Mouse (Mus musculus) spleen, postnatal 4 days (tissue): ENCODE results near the gene Ccdc47.

ENCODE experiments used
- DNase-seq, 2 experiments: peaks; one replicate each; pipeline ENCODE4 v3.0.0; 2022; ENCODE audit warnings: low spot score in 2 of 2

Gene Ccdc47

DNA sequence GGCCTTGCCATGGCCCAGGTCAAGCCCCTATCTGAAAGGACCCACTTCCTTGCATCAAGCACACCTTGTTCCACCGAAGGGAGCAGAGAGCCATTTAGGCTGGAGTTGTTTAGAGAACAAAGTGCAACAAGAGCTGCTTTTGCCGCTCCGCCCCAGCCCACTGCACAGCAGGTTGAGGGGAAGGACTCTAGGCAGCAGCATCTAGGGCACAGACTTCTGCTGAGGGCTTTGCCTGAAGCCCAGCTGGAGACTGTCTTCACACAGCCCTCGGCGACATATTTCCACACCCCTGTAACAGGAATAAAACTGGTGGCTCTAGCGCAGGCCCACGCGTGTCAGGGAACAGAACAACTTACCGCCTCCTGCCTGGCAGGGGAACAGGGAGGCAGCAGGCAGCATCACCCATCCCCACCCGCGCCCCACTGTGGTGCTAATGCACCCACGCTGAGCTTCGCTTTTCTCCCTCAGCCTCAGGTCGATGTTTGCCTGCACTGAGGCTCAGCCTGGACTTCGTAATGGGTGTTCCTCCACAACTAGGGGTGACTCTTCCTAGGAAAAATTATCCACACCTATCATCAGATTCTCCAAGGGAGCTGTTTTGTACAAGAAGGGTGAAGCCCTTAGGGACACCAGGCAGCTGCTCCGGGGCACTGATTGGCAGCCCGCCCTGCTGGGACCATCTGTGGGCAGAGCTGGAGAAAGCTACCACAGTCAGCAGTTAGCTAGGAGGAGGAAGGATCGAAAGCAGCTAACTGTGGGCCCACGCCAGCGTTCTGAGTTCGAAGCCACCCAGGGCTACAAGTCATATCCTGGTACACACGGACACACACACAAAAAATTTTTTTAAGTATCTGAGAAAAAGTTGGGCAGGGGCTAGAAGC, 55.1 kb downstream of the Ccdc47 start, which contains the start of the genes Gm10840 and Limd2:
Gm10840 (plus strand) TSS at position 10 of the 881 bp plus-strand sequence.
Limd2 (minus strand) TSS at position 20 of the 881 bp plus-strand sequence.
- peak; percentile 51 to 82 for DNase-seq

DNA sequence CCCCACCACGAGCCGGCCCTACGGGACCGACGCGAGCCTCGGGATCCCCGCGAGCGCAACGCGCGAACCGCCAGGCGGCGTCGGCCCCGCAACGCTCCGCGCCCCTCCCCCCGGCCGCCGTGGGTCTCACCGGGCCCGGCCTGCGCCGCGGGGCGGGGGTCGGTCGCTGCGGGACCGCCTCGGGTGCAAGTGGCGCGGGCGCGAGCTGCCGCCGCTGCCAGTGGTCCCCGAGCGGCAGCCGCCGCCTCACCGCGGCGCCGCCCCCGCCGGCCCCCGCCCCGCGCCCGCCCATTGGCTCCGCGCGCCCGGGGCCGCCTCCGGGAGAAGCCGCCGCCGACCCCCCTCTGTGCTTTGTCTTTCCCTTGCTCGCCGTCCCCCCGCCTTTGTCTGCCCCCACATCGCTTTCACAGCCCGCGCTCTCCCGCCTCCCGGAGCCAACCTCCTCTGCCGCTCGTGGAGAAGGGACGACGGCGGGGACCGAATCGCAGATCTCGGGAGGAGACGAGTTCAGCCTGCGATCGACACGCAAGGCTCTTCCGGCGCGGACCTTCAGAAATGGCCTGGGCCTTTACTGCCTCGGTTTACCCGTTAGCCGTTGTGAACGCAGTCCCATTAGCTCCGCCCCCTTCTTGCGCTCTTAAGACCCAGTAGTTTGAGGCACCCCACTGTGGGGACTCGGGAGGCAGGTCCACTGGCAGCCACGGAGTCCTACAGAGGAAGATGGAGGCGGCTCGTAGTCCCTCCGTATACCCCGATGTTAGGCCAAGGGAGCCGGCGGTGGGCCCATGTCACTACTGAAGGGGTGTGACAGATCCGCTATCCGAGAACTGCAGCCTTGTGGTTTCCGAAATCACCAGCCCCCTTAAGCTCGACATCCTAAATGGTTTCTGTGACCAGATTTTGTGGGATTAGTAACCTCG, 56.0 kb downstream of the Ccdc47 start:
- DNase-seq, result peak; percentile 75 to 87

DNA sequence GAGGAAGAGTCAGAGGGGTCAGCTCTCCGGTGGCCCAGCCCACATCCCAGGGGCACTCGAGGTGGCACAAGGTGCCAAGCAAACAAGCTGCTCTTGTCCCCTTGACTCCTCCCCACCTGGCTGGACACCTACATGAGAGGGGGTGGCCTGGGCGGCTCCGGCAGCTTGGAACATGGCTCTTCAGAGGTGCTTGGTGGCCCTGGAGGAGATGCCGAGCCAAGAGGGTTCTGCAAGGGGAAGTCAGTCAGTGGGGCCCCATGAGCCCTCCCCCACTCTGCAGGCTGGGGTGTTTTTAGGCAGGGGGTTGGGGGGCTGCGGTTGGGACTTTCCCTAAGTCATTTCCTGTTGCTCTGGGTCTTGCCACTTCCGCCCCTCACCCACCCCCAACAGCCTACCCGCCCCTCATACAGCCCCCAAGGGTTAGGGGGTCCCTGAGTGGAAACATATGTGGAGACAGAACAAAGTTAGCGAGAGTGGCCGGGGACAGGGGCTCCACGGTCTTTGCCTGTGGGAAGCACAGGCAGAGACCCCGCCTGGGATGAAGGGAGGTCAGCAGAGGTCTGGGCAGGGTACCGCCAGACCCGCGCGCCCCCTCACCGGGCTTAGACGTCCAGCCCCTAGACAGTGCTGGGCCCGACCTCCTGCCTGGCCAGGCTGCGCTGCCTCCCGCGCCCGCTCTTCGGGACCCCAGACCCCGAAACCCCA, 56.8 kb downstream of the Ccdc47 start:
- peak; percentile 78 to 87 for DNase-seq

DNA sequence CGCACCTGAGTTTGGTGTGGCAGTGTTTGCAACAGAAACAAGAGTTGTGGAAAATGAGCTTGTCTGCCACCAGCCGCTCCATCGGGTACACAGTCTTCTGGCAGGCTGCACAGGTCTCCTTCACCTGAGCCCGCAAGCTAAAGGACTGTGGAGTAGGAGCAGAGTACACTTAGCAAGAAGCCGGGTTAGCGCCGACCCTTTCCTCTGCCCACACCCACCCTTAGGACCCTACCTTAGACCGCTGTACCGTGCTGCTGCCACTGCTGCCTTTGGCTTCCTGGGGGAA, 57.3 kb downstream of the Ccdc47 start:
- no peak for DNase-seq

DNA sequence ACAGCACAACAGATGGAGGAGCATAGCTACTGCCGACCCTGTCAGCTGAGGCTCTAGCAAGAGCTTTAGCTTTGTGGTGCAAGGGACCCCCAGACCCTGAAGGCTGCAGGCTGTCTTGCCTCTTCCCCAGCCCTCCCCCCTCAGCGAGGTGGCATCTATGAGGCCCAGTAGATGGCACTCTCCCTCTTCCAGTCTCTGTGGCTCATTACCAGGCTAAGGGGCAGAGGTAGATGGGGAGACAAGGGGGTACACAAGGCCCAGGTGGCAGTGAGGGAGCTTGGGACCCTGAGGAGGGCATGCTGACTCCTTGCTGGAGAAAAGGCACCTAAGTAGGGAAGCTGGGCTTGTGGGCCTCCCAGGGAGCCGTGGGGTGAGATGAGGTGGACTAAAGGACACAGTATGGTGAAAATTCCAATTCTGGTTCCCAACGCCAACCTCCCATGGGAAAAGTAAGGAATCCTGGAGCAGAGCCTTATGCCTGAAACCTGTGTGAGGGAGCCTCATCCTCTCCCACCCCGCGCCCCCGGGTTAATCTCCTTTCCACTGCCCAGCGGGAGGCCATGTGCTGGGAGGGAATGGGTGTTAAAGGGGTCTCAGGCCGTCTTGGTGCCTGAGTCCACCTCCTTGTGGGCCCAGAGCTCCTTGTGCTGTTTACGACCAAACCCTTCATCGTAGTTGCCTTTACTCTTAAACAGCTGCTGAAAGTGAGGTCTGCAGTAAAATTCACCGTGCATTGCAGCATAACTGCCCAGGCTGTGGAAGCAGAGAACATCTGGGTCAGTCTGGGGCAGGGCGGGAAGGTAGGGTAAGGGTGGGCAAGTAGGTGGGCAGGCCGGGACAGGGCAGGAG, 57.8 kb downstream of the Ccdc47 start:
- peak; percentile 46 to 73 for DNase-seq

DNA sequence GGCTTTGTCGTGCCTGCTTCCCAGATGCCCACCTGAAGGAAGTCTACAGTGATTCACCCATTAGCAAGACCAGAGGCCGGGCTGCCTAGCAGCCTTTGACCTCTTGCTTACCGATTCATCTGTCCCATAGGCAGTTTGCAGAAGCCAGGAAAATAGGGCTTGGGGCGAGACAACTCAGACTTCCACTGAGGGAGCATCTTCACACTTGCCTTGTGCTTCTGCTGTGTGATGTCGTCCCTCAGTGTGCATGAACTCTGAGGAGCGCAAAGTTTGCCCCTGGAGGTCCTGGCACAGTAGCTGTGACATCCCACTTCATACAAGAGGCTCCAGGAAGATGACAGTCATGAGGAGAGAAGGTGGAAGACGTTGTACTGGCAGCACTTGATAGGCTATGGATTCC, 59.0 kb downstream of the Ccdc47 start:
- peak in 1 of 2 experiments; percentile 60 for DNase-seq

DNA sequence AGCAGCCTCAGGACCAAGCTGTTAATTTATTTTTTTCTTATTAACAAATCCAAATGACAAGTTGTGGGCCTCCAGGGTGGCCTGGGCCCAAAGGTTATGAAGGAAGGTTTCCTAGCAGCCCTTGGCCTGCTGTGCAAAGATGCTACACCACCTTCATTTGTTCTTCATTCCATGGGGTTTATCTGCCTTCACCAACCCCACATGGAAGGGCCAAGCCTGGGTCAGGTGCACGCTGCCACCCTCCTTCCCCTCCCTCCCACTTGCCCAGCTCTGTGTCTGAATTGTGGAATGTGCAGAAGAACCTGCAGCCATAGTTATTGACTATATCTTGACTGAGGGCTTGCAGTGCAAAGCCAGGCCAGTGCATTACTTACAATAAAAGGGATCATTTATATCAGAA, 59.9 kb downstream of the Ccdc47 start:
- no peak for DNase-seq

DNA sequence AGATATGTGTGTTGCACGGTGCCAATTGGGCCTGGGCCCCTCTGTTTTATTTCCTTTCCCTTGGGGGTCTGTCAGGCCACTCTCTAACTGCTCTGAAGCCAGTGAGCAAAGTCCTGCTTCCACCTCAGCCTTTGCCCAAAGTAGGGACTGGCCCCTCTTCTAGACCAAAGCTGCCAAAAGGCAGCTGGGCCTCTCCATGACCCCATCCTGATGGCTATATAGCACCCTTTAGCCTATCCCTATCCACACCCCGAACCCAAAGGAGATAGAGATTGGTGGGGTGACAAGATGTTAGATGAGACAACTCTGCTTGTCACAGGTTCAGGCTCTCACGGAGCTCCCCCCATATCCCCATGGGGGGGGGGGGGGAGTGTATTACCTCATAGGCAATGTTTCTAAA, 60.4 kb downstream of the Ccdc47 start:
- no peak for DNase-seq

DNA sequence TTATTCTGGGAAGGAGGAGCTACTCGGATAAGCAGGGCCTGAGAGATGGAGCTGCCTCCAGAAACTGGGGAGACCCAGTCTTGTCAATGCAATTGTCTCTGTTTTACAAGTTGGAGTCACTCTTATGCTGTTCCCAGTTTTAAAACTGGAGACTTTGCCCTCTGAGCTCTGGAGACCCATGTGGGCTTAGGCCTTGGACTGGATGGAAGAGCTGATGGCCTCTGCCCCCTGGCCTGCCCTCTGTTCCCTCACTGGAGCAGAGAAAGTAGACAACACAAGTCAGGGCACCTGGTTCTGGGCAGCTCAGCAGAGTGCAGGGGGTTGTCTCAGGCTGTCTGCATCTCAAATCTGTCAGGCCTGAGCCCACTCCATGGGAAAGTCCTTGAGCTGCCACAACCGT, 61.4 kb downstream of the Ccdc47 start:
- no peak for DNase-seq

DNA sequence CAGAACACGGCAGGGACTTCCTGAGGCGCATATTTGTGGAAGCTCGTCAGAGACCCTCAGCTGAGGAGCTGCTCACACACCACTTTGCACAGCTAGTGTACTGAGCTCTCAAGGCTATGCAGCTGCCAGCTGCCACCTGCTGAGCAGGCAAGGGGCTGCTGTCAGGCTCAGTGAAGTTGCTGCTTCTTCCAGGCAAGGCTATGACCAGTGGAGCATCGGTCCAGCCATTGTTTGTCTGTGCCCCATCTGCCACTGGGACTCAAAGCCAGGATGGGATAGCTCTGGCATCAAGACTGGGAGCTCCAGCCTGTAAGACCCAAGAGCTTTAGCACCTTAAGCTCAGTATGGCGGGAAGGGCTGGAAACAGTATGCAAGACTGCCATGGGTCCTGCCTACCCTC, 62.1 kb downstream of the Ccdc47 start:
- DNase-seq, result no peak

DNA sequence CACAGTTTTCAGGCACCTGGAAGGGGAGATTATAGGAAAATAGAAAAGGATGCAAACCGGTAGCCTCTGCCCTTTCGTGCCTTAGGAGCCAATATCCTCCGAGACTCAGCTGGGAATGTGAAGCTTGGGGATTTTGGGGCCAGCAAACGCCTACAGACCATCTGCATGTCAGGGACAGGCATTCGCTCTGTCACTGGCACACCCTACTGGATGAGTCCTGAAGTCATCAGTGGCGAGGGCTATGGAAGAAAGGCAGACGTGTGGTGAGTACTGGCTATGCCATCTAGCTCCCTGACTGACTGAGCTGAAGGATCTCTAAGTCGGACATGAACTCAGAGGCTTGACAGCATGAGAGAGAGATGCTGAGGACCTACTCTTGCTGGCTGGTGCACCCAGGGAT, 64.0 kb downstream of the Ccdc47 start:
- no peak for DNase-seq

DNA sequence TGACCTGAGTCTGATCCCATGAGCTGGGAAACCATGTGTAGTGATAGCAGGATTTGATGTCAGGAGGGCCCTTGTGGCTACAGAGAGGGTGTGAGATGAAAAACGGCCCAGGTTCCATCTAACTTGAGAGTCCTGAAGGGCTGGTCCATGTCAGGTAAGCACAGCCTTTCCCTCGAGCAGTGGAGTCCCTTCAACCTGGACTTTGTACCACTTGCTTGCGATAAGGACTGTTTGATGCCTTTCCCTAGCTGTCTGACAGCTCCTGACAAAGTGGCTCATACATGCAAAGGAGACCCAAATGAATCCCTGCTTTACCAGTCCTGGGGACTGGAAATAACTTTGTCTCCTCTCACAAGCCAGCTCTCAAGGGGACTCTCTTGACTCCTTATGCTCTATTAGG, 64.9 kb downstream of the Ccdc47 start:
- DNase-seq, result no peak
